Mouse (Mus musculus): ENCODE measurements at regions not wholly inside any gene's neighbourhood (a gene's known extent, or its start where the extent isn't known, plus 50 kb on each side); places are given as distances from the start of the nearest gene placed in this dataset.

DNA sequence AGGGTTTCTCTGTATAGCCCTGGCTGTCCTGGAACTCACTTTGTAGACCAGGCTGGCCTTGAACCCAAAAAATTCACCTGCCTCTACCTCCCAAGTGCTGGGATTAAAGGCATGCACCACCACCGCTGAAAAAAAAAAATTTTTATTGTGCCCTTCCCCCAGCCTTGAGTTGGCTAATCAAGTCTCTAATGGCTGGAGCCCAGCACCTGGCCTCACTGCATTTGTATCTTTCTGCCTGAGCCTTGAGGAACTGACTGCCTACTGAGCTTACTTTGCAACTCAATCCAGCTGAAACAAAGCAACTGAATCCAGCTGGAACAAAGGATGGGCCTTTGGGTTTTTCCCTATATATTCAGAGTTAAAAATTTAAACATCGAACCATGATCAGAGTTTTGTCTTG, 153.3 kb upstream of the Ccnh start:
- Histone ChIP-seq H3K9me3 (ENCODE audit: control insufficient read depth, low read length) (peaks cover 15% of the 10 kb centered on the region), H3K4me3 (ENCODE audit: control insufficient read depth in 1 of 2, insufficient read depth in 1 of 2, low read depth in 1 of 2, low read length in 2 of 2) (no peak overlapping the region), H3K9ac (ENCODE audit: low read length) (no peak overlapping the region), H3K4me1 (ENCODE audit: control insufficient read depth in 2 of 2, insufficient read depth in 2 of 2, low read length in 2 of 2) (no peaks in the 10 kb centered on the region), H3K36me3 (ENCODE audit: control insufficient read depth, insufficient read depth, low read length) (no peaks in the 10 kb centered on the region), H3K27ac (replicated peaks in 1 of 2; ENCODE audit: control insufficient read depth in 1 of 2, insufficient read depth in 1 of 2, low read depth in 2 of 2, low read length in 2 of 2) (no peak overlapping the region), H3K27me3 (ENCODE audit: control insufficient read depth, insufficient read depth, low read length) (no peaks in the 10 kb centered on the region), H3K4me2 (ENCODE audit: low read length) (no peak overlapping the region)
- 79% methylated on average over 2 of the region's 2 CpGs for WGBS
- ATAC-seq (ENCODE audit: insufficient number of reproducible peaks, insufficient read depth, low FRiP score, low read depth), result no peak

DNA sequence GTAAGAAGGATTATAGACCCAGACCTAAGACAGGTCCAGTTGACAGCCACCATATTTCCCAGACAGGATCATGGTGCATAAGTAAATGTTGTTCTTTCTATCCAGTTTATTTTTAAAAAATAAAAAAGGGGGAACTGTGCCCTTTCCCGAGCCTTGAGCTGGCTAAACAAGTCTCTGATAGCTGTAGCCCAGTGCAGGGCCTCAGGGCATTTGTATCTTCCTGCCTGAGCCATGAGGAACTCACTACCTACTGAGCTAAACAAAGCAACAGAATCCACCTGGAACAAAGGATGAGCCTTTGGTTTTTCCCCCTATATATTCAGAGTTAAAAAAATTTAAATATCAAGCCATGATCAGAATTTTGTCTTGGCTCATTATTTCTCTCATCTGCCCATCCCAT, 152.4 kb upstream of the Ccnh start:
- peaks cover 15% of the 10 kb centered on the region for H3K9me3 ChIP-seq (ENCODE audit: control insufficient read depth, low read length)
- no peaks in the 10 kb centered on the region for H3K27me3 ChIP-seq (ENCODE audit: control insufficient read depth, insufficient read depth, low read length)
- no peak overlapping the region for H3K27ac ChIP-seq (replicated peaks in 1 of 2; ENCODE audit: control insufficient read depth in 1 of 2, insufficient read depth in 1 of 2, low read depth in 2 of 2, low read length in 2 of 2)
- 44% methylated on average over 1 of the region's 1 CpGs for WGBS
- no peaks in the 10 kb centered on the region for H3K4me1 ChIP-seq (ENCODE audit: control insufficient read depth in 2 of 2, insufficient read depth in 2 of 2, low read length in 2 of 2)
- H3K9ac ChIP-seq (ENCODE audit: low read length), result no peak overlapping the region
- no peak overlapping the region for H3K4me3 ChIP-seq (ENCODE audit: control insufficient read depth in 1 of 2, insufficient read depth in 1 of 2, low read depth in 1 of 2, low read length in 2 of 2)
- ATAC-seq (ENCODE audit: insufficient number of reproducible peaks, insufficient read depth, low FRiP score, low read depth), result no peak
- H3K36me3 ChIP-seq (ENCODE audit: control insufficient read depth, insufficient read depth, low read length), result no peaks in the 10 kb centered on the region
- H3K4me2 ChIP-seq (ENCODE audit: low read length), result no peak overlapping the region

DNA sequence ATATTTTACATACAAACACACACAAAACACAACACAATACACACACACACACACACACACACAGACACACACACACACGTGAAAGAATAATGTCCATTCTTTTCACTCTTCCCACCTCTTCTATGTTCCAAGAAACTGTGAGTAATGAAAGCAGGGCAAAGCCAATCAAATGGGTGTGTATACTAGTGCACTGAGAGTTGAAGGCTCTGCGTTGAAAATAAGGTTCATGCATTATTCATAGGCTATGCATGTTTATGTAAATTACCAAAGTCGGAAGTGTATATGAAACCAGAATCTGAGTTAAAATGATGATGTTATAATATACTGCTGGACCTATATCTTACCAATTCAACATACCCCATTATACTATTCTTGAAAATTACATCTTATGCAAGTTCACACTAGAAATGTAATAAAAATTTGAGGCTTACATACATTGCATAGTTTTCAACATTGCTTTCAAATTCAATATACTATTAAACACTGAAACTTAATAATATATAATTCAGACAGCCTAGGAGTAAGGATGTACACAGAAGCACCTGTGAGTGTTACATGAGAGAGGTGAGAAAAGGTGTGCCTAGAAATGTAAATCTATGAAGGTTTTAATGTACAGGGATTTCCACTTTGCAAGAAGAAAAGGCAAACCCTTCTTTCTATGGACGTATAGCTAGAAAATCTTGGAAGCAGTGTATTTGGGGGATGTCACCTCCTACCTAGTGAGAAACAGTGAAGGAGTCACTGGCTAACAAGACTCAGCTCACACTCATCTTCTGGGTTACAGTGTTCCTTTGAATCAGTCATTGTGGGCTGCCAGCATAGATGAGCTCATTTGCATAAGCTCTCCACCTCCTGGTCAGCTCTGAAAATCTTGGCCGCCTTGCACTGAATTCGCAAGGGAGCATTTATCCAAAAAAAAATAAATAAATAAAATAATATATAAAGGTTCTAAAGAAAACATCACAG, 122.3 kb upstream of the Ccnh start:
- Histone ChIP-seq H3K9me3 (ENCODE audit: control insufficient read depth, low read length) (no peaks in the 10 kb centered on the region), H3K4me2 (ENCODE audit: low read length) (no peak overlapping the region), H3K27ac (replicated peaks in 1 of 2; ENCODE audit: control insufficient read depth in 1 of 2, insufficient read depth in 1 of 2, low read depth in 2 of 2, low read length in 2 of 2) (no peak overlapping the region), H3K27me3 (ENCODE audit: control insufficient read depth, insufficient read depth, low read length) (no peaks in the 10 kb centered on the region), H3K4me3 (ENCODE audit: control insufficient read depth in 1 of 2, insufficient read depth in 1 of 2, low read depth in 1 of 2, low read length in 2 of 2) (no peak overlapping the region), H3K4me1 (ENCODE audit: control insufficient read depth in 2 of 2, insufficient read depth in 2 of 2, low read length in 2 of 2) (no peaks in the 10 kb centered on the region), H3K9ac (ENCODE audit: low read length) (no peak overlapping the region), H3K36me3 (ENCODE audit: control insufficient read depth, insufficient read depth, low read length) (no peaks in the 10 kb centered on the region)
- ATAC-seq (ENCODE audit: insufficient number of reproducible peaks, insufficient read depth, low FRiP score, low read depth), result no peak
- WGBS, result 64% methylated on average over 6 of the region's 6 CpGs

DNA sequence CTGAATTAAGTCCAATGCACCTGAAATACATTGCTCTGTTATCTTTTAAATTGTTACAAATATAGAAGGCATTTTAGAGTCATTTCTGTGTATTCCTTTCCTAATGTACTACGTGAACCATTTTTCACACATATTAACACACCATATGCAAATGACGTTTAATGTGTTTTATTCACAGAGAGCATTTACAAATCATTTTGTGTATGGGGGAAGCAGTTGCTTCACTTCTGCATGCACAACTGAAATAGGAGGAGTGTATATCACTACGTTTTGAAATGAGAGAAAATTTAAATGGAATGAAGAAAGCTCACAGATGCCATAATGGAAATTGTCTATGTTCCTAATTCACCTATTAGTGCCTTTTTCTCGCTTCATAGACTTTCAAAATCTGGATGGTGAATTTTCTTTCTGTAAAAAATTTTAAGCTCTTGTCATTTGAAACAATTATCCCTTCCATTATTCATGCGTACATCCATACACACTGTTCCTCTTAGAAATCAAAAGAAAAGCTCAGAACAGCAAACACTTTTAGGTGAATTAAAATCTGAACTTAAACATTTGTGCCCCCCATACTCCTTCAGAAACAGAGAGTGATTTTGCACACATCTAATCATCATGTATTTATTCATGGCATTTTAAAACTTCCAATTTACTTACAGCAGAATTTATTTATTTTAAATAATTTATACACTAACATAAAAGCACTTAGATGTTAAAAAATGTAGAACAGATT, 121.5 kb upstream of the Ccnh start:
- Histone ChIP-seq H3K27me3 (ENCODE audit: control insufficient read depth, insufficient read depth, low read length) (no peaks in the 10 kb centered on the region), H3K36me3 (ENCODE audit: control insufficient read depth, insufficient read depth, low read length) (no peaks in the 10 kb centered on the region), H3K4me2 (ENCODE audit: low read length) (no peak overlapping the region), H3K9me3 (ENCODE audit: control insufficient read depth, low read length) (no peaks in the 10 kb centered on the region), H3K4me3 (ENCODE audit: control insufficient read depth in 1 of 2, insufficient read depth in 1 of 2, low read depth in 1 of 2, low read length in 2 of 2) (no peak overlapping the region), H3K4me1 (ENCODE audit: control insufficient read depth in 2 of 2, insufficient read depth in 2 of 2, low read length in 2 of 2) (no peaks in the 10 kb centered on the region), H3K9ac (ENCODE audit: low read length) (no peak overlapping the region), H3K27ac (replicated peaks in 1 of 2; ENCODE audit: control insufficient read depth in 1 of 2, insufficient read depth in 1 of 2, low read depth in 2 of 2, low read length in 2 of 2) (no peak overlapping the region)
- no peak for ATAC-seq (ENCODE audit: insufficient number of reproducible peaks, insufficient read depth, low FRiP score, low read depth)
- WGBS, result 74% methylated on average over 5 of the region's 5 CpGs

DNA sequence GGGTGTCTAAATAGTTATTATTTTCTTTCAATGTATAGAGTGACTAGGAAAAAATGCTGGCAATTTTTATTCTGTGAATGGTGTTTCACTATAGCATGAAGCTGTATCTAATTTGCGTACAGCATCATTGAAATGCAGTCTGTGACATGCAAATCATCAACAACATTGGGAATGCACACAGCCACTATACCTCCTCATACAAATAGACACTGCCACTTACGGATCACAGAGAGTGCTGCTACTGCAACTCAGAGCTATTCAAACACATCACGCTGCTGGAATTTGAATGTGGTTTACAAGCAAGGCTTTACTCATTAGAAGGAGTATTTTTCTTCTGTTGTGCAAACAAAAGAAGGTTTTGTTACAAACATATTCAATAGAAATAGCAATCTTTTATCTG, 120.8 kb upstream of the Ccnh start:
- Histone ChIP-seq H3K27me3 (ENCODE audit: control insufficient read depth, insufficient read depth, low read length) (no peaks in the 10 kb centered on the region), H3K4me2 (ENCODE audit: low read length) (no peak overlapping the region), H3K9ac (ENCODE audit: low read length) (no peak overlapping the region), H3K4me1 (ENCODE audit: control insufficient read depth in 2 of 2, insufficient read depth in 2 of 2, low read length in 2 of 2) (no peaks in the 10 kb centered on the region), H3K9me3 (ENCODE audit: control insufficient read depth, low read length) (no peaks in the 10 kb centered on the region), H3K36me3 (ENCODE audit: control insufficient read depth, insufficient read depth, low read length) (no peaks in the 10 kb centered on the region), H3K4me3 (ENCODE audit: control insufficient read depth in 1 of 2, insufficient read depth in 1 of 2, low read depth in 1 of 2, low read length in 2 of 2) (no peak overlapping the region), H3K27ac (replicated peaks in 1 of 2; ENCODE audit: control insufficient read depth in 1 of 2, insufficient read depth in 1 of 2, low read depth in 2 of 2, low read length in 2 of 2) (no peak overlapping the region)
- ATAC-seq (ENCODE audit: insufficient number of reproducible peaks, insufficient read depth, low FRiP score, low read depth), result no peak
- WGBS, result 68% methylated on average over 3 of the region's 3 CpGs

DNA sequence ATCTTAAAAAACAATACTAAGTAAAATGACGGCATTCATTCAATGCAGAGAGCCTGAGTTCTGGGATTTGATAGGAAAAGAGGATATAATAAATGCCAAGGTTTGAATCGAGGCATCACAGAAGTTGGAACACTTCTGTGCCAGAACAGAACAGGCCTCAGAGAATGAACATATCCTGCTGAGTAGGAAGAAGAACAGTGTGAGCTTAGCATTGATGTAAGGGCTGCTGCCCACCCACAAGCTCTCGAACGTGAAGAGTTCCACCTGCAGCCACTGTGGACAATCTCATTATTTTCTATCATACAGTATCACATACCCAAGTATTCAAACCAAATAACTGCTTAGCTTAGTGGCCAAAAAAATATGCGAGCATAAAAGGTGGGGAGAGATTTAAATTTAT, 105.9 kb upstream of the Ccnh start:
- H3K4me2 ChIP-seq (ENCODE audit: low read length), result no peak overlapping the region
- ATAC-seq (ENCODE audit: insufficient number of reproducible peaks, insufficient read depth, low FRiP score, low read depth), result no peak
- no peak overlapping the region for H3K9ac ChIP-seq (ENCODE audit: low read length)
- H3K36me3 ChIP-seq (ENCODE audit: control insufficient read depth, insufficient read depth, low read length), result no peaks in the 10 kb centered on the region
- no peaks in the 10 kb centered on the region for H3K9me3 ChIP-seq (ENCODE audit: control insufficient read depth, low read length)
- H3K27ac ChIP-seq (replicated peaks in 1 of 2; ENCODE audit: control insufficient read depth in 1 of 2, insufficient read depth in 1 of 2, low read depth in 2 of 2, low read length in 2 of 2), result no peak overlapping the region
- no peak overlapping the region for H3K4me3 ChIP-seq (ENCODE audit: control insufficient read depth in 1 of 2, insufficient read depth in 1 of 2, low read depth in 1 of 2, low read length in 2 of 2)
- WGBS, result 67% methylated on average over 5 of the region's 5 CpGs
- H3K4me1 ChIP-seq (ENCODE audit: control insufficient read depth in 2 of 2, insufficient read depth in 2 of 2, low read length in 2 of 2), result no peaks in the 10 kb centered on the region
- no peaks in the 10 kb centered on the region for H3K27me3 ChIP-seq (ENCODE audit: control insufficient read depth, insufficient read depth, low read length)

DNA sequence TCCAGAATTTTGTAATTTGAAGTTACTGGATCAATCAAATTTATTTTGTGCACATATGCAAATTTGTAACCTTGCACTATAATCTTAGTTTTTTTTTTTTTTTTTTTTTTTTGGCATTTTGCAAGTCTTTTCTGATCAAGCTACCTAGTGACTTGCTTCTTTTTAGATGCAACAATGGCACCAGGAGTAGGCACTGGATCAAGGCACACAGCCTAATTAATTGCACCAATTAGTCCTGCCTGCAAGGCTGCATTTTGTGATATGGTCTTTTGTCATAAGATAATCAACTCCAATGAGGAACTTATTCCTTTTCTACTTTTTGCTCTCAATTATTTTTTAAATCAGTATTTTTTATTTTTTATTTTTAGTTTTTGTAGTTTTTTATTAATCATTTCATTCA, 105.5 kb upstream of the Ccnh start:
- no peak overlapping the region for H3K4me3 ChIP-seq (ENCODE audit: control insufficient read depth in 1 of 2, insufficient read depth in 1 of 2, low read depth in 1 of 2, low read length in 2 of 2)
- H3K36me3 ChIP-seq (ENCODE audit: control insufficient read depth, insufficient read depth, low read length), result no peaks in the 10 kb centered on the region
- no peak for ATAC-seq (ENCODE audit: insufficient number of reproducible peaks, insufficient read depth, low FRiP score, low read depth)
- no peaks in the 10 kb centered on the region for H3K27me3 ChIP-seq (ENCODE audit: control insufficient read depth, insufficient read depth, low read length)
- no peaks in the 10 kb centered on the region for H3K4me1 ChIP-seq (ENCODE audit: control insufficient read depth in 2 of 2, insufficient read depth in 2 of 2, low read length in 2 of 2)
- H3K27ac ChIP-seq (replicated peaks in 1 of 2; ENCODE audit: control insufficient read depth in 1 of 2, insufficient read depth in 1 of 2, low read depth in 2 of 2, low read length in 2 of 2), result no peak overlapping the region
- H3K9ac ChIP-seq (ENCODE audit: low read length), result no peak overlapping the region
- no peaks in the 10 kb centered on the region for H3K9me3 ChIP-seq (ENCODE audit: control insufficient read depth, low read length)
- no peak overlapping the region for H3K4me2 ChIP-seq (ENCODE audit: low read length)

Measured in heart, embryonic 14.5 days (tissue).